Mouse (Mus musculus): ENCODE data around the gene Lclat1.
"Not testable (repeated sequence)": the region's sequence is repeated elsewhere in the genome, so short reads cannot be mapped to it uniquely, and the experiment has no call there.

Lclat1 gene

DNA sequence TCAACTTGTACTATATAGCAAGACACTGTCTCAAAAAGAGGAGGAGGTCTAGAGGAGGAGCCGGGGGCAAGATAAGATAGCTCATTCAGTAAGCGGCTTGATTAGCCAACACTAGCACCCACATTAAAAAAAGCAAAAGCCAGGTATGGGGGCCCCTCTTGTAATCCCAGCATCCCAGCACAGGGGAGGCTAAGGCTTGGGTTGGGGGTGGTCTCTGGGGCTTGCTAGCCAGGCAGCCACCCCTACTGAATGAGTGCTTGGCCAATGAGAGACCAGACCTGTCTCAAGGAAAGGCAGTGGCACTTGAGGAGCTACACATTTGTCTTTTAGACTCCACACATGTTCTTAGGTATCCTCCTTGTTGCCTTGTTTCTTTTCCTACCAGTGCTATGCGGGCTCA is 136.8 kb downstream of the Lclat1 start:
- DNase-seq (ENCODE audit: low spot score), result no peak

DNA sequence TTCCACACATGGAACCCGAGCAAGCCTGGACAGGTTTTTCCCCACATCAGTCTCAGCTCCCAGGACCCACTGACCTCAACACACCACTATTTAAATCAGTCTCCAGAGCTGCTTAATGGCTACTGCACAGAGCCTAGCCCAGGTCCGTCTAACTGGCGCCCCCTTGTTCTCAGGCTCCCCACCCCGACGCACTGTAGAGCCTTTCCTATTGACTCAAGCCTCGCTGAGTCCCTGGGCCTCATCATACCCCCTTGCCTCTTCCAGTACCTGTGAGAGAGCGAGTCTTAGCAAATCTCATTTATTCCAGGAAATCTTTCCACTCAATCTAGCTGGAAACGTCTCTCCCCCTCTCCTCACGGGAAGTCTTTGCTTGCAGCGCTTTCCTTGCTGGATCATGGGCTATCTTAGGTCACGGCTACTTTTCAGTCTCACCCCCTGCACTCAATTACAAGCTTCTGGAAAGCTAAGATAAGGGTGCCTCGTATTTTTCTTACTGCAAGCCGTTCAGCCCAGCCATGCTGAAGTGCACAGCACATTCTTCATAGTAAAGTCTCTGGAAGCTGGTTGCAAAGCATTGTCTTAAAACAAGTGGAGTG is 137.4 kb downstream of the Lclat1 start:
- no peak for DNase-seq (ENCODE audit: low spot score)

DNA sequence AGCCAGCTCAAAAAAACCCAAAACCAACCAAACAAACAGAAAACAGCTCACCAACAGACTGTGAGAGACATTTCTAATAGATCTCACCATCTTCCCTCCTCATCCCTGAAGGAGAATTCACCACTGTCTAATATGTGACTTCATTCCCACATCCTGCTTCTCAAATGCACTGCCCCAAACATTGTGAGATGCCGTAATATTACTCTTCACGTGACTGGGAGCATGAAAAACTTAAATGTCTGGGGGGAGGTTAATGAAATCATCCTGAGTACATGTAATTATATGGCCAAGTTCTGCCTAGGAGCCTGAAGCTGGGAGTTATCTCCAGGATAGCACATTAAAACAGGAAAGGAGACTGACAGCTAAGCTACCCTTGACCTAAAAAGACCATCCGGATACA is 138.3 kb downstream of the Lclat1 start:
- DNase-seq (ENCODE audit: low spot score), result no peak

DNA sequence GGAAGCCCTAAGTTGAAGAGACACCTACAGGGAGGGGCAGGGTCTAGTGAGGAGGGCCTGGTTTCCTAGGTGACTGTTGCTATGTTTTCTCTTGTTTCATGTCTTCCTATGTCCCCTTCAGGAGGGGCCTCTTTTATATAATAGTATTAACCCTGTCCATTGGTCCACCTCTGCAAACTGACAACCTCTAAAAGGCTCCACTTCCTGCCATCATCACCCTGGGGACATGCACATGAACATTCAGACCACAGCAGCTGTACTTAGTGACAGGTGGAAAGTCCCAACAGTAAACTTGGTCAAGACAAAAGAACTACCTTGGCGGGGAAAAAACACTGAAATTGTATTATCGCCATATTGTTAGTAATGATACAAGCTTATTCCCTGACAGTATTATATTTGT is 139.1 kb downstream of the Lclat1 start:
- no peak for DNase-seq (ENCODE audit: low spot score)

DNA sequence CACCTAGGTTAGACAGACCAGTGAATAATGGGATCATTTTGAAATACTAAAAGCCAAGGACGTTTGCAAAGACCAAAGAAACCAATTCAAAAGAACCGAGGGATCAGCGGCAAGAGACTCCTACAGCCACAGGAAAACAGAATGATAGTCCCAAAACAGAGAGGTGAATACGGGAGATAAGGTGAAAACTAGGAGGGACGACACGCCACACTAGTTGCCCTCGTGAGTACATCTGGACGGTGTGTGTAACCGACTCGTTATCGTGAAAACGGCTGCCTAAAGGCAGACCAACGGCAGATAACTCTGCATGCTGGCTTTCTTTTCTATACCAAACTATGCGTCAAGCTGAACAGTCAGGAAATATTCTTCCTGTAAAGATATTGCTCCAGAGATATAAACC is 140.0 kb downstream of the Lclat1 start:
- no peak for DNase-seq (ENCODE audit: low spot score)

DNA sequence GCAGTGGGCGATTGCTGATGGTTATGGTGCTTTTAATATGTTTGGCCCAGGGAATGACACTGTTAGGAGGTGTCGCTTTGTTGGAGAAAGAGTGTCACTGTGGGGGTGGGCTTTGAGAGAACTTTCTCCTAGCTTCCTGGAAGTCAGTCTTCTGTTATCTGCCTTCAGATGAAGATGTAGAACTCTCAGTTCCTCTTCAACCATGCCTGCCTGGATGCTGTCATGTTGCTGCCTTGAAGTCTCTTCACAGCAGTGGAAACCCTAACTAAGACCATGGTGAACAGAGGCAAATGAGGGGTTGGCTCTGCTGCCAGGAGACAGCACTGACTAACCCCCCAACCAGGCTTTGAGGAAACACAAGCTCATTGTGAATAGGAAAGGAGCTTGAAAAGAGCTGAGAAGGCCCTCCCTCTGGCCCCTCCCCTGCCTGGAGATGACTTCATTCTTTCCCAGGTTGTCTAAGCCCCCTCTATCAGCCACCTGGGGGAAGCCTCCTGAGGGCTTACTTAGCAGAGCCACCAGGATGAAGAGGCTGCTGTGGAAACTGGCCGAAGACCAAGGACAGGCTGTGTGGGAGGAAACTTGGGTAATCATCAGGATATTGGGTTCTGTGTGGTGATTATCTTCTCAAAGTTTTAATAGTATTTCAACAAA is 142.8 kb downstream of the Lclat1 start:
- no peak for DNase-seq (ENCODE audit: low spot score)

DNA sequence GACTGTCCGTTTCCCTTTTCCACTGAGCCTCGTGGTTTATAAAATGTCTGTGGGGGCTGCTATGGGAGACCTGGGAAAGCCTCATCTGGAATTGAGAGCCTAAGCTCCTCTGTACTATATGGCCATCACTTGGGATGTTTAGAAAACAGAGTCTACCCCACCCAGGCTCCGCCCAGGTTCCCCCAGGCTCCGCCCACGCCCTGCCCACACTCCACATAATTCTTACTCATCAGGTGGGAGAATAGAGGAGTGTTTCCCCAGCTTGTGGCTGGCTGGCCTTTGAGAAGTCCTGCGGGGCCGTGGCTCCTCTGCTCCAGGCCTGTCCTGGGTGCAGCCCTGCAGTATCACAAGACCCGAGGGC is 143.3 kb downstream of the Lclat1 start:
- no peak for DNase-seq (ENCODE audit: low spot score)

DNA sequence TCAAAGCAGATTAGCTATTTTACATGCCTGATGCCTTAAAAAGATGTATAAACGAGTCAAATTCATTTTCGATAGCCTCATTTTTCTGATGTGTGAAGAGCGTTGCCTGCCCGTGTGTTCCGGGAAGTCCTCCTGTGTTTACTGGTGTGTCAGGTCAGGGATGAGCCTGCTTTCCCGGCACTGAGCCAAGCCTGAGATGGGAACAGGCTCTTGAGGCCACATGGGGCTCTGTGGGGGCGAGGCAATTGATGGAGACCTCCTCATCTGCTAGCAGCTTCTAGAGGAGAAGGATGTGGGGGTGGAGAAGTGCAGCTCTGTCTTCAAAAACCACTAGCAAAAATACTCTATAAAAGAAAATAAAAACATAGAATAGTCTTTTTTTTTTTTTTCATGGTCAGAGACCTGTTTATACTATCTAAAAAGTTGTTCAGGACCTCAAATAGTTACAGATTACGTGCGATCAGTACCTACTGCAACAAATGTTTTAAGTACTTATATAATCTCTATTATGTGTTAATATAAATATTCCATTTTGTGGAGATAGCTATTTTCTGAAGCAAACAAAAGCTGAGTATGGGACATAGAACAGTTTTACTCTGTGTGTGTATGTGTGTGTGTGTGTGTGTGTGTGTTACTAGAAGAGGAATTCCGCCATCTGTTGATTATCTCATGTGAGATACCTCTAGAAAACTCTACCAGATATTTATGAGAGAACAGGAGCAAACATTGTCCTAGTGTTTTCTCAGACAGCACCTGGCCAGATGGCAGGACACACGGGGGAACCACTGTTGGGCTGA is 144.2 kb downstream of the Lclat1 start:
- no peak for DNase-seq (ENCODE audit: low spot score)

DNA sequence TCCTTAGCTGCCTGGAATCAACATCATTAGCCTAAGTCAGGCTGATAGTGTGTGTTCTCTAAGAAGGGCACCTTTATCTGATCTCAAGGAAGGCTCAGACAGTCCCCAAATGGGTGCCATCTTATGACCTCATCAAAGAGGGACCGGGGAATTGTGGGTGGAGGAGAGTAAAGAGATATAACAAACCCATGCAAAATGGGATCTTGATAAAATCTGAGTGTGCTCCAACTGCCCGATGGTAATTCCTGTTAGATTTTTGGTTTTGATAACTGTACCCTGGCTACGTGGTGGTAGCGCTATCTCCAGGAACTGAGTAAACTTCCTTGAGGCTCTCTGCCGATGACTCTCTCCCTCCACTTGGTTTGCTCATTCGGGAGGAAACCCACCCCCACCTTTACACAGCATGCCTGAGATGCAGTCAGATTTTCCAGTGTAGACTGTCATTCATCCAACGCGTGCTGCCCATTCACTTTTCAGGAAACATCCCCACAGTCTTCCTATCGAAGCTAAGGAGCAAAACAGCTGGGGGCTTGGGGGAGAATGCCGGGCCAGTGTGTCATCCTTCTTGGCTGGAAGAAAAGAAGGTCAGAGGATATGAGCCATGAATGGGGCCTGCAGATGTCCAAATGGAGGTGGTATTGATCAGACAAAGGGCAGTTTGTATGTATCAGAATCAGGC is 145.6 kb downstream of the Lclat1 start:
- DNase-seq (ENCODE audit: low spot score), result no peak

DNA sequence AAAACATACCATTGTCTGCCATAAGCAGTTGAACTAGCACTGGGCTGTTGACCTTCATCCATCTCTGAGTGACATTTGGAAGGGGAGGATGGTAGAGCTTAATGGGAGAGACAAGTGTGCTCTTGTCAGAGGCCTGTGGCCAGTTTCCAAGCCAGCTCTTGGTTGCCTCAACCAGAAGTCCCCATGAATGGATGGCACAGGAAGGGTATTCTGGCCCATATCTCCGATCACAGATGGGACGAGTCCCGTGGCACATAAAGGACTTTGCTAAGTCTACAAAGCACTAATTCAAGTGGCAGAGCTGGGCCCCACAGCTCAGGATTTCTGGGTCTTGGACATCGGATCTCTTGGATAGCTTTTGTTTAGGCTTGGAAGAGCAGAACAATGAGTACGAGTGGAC is 148.0 kb downstream of the Lclat1 start:
- DNase-seq (ENCODE audit: low spot score), result peak; percentile 32

DNA sequence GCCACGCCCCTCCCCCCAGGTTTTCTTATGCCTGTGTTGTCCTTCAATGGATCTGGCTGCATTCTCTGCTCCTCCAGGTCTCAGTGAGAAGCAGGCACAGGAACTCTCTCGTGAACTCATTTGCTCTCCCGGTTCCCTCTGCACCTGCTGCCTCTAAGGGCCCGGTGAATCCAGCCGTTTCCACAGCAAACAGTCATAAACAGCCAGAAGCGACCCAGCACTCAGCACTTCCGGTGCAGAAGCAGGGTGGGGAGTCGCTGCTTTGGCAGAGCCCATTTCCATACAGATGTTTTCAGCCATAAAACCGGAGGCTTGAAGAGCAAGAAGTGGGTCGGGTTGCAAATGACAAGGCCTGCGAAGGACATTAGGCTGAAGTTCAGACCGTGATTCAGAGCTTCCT is 150.8 kb downstream of the Lclat1 start:
- DNase-seq (ENCODE audit: low spot score), result no peak

DNA sequence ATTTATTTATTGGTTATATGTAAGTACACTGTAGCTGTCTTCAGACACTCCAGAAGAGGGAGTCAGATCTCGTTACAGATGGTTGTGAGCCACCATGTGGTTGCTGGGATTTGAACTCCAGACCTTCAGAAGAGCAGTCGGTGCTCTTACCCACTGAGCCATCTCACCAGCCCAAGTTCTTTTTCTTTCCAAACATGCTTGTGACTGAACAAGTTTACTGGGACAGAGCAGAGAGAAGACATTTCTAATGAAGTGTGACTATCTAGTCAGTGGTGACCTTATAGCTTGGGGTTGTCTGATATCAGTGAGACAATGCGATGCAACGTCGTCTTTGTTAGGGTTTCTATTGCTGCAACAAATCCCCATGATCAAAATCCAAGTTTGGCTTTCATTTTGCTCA is 151.5 kb downstream of the Lclat1 start:
- DNase-seq (ENCODE audit: low spot score), result not testable (repeated sequence)

DNA sequence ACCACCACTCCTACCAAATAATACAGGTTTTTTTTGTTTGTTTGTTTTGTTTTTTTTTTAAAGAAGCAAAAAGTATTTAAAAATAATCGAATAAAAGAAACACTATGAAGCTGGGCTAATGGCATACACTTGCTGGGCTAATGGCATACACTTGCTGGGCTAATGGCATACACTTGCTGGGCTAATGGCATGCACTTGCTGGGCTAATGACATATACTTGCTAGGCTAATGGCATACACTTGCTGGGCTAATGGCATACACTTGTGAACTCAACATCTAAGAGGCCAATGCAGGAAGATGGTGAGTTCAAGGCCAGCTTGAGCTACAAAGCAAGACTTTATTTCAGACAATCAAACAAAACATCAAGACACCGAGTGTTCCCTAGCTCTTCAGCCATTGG is 154.8 kb downstream of the Lclat1 start:
- no peak for DNase-seq (ENCODE audit: low spot score)

DNA sequence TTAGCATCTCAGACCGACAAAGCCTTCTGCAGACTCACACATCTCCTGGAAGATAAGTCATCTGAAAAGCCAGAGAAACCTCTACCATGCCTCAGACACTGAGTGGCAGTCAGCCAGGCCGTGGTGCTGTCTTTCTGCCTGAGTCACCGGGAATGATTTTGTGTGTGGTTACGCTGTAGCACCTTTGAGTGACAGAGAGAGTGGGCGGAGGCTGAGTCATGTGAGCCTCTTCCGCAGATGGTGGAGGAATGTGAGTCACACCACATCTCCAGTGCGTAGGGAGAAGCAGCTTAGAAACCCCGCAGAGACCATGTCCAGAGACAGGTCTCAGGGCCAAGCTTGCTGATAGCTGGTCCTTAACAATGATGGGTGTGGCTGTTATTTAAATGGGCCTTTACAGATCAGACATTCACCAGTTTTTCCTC is 155.3 kb downstream of the Lclat1 start:
- peak; percentile 77 for DNase-seq (ENCODE audit: low spot score)

DNA sequence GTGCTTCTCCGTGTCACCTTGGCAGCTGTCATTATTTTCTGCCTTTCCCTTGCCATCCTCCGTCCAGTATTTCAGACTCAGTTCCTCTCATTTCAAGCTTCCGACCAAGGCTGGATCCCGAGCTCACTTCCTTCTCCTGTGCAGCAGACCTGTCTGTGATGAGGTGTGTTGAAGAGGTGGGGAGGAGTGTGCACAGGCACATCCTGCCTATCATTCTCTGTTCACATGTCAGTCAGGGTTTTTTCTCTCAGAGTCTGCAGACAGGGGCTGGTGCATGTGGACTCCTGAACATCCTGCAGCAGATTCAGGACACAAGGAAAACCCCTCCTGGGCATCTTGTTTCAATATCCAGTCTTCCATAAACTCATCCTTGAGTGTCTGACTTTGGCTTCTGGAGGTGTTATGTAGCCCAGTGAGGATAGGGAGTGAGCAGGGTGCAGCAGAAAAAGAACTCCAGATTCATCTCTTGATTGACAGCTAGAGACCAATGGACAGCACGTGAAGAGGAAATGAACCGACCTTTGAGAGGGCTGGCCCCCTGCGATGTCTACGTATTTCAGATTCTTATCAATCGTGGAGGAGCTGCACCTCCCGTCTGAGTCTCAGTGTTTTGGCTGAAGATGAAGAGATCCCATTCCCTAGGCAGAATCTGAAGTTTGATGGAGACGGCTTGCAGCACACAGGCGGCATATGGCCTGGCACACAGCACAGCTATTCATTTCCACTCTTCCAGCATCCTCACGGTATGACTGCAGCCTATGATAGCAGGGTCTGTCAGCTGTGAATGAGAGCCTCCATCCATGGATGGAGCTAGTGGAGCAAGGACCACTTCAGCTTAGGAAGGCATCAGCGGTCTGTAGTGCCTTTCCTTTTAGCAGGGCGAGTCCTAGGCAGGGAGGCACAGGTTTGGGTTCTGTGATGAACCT is 163.3 kb downstream of the Lclat1 start:
- peak; percentile 32 for DNase-seq (ENCODE audit: low spot score)

DNA sequence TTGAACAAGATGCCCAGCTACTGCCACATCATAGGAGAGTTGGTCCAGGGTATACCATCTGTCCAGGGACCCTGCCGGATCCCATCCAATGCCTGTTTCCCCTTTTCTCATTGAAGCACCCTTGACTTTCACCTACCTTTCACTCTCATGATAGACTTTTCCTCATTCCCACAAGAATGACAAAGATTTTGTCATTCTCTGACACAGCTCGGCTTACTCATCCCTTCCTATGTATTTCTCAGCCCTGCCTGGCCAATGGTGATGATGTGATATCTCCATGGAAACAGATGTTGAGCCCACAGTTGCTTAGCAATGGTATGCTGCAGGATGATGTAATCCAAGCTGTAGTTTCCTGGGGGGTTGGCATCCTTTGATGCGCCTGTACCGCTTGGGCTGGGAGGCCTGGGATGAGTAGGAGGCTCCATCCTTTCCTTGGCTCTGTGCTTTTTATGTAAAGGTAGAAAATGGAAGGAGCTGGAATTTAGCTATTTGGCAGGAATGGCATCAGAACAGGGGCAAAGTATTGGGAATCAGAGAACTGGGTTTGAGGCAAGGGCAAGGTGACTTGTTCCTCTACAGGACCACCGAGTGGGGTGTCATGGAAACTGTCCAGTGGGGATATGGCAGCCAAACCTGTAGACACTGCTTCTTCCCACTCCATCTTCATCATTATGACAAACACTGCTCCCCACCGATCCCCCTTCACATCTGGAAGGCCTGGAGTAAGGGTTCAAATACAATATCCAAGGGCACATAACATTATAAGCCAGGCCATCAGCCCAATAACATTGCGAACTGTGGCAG is 164.2 kb downstream of the Lclat1 start:
- peak; percentile 76 for DNase-seq (ENCODE audit: low spot score)

DNA sequence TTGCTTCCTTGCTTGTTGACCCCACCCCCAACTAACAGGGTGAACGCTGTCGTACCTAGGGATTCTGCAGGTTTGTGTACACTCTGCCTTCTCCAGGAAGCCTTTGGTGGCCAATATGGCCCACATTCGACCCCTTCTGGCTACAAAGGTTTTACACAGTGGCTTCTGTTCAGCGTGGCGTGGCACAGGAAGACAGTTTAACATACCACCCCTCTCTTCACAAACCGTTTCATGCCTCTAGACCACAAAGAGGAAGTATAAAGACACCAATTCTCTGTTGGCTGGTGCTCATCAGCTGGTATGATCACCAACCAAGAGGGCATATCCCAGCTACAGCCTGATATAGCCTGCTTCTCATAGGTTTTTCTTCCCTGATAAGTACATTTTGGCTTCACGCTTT is 166.0 kb downstream of the Lclat1 start:
- no peak for DNase-seq (ENCODE audit: low spot score)

DNA sequence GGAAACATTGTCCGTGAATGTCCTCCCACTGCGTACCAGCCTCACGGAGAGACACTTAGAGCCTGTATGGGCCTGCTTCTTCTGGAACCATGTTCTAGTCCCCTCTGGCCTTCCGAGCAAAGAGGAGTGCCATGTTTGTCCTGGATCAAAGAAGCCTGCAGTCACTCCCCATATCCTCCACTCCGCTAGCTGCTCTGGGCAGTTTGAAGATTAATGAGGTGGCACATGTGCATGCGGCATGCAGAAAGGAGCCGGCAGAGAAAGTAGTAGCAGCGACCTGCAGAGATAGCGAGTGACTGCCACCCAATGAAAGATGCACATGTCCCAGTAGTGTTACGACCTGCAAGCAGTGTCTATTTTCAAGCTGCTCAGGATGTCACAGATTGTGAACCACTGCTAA is 167.3 kb downstream of the Lclat1 start:
- DNase-seq (ENCODE audit: low spot score), result no peak

DNA sequence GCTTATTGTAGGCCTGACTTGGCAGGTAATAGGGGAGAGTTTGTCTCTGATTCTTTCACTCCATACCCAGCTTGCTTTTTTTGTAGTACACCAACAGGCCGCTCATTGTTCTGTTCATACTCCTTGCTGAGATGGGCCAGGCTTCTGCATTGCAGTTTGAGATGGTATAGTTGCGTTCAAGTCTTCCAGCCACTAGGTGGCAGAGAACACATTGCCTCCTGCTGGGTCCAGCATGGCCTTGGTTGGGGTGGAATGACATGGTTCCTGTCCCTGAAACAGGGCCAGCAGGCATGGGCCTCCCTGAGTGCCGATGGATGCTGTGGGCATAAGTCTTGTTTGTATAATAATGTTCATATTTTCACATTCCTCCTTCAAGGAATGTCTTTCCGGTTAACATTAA is 170.0 kb downstream of the Lclat1 start:
- no peak for DNase-seq (ENCODE audit: low spot score)

DNA sequence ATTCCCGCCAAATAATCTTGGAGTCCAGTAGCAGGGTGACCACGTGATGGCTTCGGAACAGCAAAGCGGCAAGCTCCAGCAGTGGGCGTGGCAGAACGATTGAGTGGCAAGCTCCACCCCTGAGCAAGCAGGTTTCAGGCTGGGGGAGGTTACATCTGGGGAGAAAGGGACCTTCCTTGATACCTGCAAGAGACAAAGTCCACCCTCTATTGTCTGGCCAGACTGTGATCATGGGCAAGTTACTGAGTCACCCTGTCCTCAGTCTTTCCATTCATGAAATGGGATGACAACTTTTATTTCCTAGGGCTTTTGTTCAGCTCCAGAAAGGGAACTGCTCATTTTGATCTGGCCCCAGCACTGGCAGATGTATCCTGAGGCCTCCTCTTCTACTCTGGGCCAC is 174.9 kb downstream of the Lclat1 start:
- not testable (repeated sequence) for DNase-seq (ENCODE audit: low spot score)

DNA sequence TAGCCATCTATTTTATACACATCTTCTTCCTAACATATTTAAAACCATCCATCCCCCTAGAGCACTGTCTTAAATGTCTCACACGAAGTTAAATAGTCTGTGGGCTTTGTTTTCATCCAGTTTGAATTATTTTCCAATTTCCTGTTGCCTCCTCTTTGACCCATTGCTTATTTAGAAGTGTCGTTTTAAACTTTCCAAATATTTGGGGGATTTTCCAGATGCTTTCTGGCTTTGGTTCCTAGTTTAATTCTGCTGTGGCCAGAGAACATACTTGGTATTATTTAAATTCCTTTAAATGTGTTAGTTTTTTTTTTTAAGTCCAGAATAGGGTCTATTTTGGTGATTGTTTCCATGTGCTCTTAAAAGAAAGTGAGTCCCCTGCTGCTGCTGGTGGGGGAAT is 176.5 kb downstream of the Lclat1 start:
- no peak for DNase-seq (ENCODE audit: low spot score)
